Mouse (Mus musculus): Measurements from ENCODE around the gene Rasa3. TPM values are rescaled to one million over a fixed set of nuclear protein-coding genes. Genes with fewer than 3 reads are reported as not detected.

The Rasa3 gene
- total RNA-seq, 2 experiments from 2014 or later, result 62.6 to 73.0 TPM

DNA sequence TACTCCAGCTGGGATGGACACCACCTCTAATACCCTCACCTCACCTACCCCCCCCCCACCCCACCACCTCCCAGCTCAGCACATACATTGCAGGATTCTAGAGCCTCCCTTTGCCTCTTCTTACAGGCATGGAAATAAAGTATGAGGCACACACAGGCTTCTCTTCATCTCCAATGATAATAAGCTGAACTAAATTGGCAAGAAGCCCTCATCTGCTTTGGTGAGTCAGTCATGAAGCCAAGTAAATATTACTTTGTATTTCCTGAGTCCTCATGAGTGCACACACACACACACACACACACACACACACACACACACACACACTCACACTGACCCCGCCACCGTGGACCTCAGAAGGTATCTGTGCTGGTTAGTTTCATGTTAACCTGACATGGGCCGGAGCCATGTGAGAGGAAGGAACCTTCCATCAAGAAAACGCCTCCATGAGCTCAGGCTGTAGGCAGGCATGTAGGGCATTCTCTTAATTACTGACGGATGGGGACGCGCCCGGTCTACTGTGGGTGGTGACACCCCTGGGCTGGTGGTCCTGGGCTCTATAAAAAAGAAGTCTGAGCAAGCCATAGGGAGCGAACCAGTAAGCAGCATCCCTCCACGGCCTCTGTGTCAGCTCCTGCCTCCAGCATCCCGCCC, 26.7 kb downstream of the Rasa3 start:
- DNase-seq (ENCODE audit: low spot score in 2 of 2), result no peak

DNA sequence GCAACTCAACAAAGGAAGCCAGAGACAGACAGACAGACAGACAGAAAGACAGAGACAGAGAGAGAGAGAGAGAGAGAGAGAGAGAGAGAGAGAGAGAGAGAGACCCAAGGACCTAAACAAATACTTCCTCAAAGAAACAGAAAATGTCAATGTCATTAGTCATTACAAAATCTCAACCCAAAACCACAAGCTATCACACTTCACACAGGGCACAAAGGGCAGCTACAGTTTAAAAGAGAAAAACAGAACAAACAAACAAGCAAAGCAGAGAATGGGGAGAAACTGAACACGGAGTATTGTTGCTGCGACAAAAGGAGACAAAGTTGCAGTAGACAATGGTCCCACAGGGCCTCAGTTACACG, 28.3 kb downstream of the Rasa3 start:
- no peak for DNase-seq (ENCODE audit: low spot score in 2 of 2)

DNA sequence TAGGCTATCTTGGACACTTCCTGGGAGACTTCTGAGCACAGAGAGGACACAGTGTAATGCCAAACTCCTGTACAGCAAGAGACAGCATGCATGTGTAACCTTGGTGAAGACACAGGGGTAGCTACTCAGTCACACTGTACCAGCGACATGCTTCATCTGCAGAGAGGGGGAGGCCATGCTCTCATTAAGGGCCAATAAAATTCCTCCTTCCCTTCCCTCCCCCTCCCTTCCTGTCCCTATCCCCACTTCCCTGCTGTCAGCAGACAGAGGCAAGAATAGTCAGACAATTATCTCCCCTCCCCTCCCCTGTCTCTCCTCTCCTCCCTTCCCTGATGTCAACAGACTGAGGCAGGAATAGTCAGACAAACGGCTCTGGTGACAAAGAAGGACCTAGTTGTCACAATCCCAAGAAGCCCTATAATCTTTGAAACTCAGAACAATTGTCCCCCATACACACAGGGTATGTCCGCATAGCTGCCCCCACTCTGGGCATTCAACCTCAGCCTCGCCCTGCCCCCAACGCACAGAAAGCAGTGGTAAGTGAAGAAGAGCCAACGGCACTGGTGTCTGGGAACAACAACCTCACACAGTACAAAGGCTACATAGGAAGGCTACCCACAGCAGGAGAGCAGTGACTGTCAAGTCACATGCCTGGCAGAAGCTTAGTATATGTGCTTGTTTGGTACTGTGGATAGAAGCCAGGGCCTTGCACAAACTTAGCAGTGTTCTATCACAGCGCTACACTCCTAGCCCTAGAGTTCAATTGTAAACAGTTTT, 28.8 kb downstream of the Rasa3 start:
- peak in 1 of 2 experiments; percentile 37 for DNase-seq (ENCODE audit: low spot score in 2 of 2)

- no peak for DNase-seq (ENCODE audit: low spot score in 2 of 2)
Observed at GRCm38 (mm10) chr8:13647591-13647990, 29.8 kb downstream of the Rasa3 start.

- no peak for DNase-seq (ENCODE audit: low spot score in 2 of 2)
Observed at GRCm38 (mm10) chr8:13644932-13645676, 32.3 kb downstream of the Rasa3 start.

DNA sequence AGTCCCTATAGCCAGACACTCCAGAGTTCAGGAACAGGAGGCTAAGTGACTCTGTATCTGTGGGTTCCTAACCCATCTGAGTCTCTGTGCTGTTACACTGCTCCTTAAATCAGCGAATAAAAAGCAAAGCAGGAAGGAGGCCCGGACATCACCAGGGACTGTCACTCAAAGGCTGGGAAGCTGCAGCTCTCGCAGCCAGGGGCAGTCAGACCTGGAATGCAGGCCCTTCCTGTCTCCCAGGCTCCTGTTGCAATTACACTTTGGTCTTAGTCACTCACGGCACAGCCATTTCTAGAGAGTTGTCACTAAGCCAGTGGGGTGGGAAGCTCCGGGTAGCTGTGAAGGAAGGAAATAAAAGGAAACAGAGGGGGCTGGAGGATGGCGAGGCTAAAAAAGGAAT, 33.2 kb downstream of the Rasa3 start:
- DNase-seq (ENCODE audit: low spot score in 2 of 2), result peak in 1 of 2 experiments; percentile 36

GRCm38 (mm10) chr8:13642659-13643181, 34.7 kb downstream of the Rasa3 start:
- DNase-seq (ENCODE audit: low spot score in 2 of 2), result no peak

- DNase-seq (ENCODE audit: low spot score in 2 of 2), result no peak
Observed at GRCm38 (mm10) chr8:13641206-13641605, 36.2 kb downstream of the Rasa3 start.

- peak in 1 of 2 experiments; percentile 40 for DNase-seq (ENCODE audit: low spot score in 2 of 2)
Observed at GRCm38 (mm10) chr8:13640452-13640883, 36.9 kb downstream of the Rasa3 start.

GRCm38 (mm10) chr8:13633107-13633506, 44.3 kb downstream of the Rasa3 start:
- DNase-seq (ENCODE audit: low spot score in 2 of 2), result no peak

- no peak for DNase-seq (ENCODE audit: low spot score in 2 of 2)
Observed at GRCm38 (mm10) chr8:13632309-13632708, 45.1 kb downstream of the Rasa3 start.

DNA sequence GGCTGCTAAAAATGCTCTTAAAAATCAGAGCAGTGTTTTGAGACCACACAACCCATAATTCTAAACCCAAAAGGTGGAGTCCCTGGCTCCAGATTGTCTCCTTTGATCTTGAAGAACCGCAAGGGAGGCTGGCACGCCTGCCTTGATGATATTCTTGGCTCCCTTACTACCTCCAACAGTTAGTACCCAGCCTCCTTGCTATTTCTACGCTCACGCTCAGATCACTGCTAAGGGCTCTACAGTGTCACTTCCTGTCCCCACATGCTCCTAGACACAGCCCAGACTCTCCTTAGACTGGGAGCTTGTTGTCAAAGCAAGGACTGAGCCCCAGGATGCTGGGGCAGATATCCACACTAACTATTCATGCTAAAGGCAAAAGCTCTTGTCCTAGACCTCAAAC, 46.6 kb downstream of the Rasa3 start:
- no peak for DNase-seq (ENCODE audit: low spot score in 2 of 2)

GRCm38 (mm10) chr8:13630171-13630570, 47.2 kb downstream of the Rasa3 start:
- no peak for DNase-seq (ENCODE audit: low spot score in 2 of 2)

GRCm38 (mm10) chr8:13629351-13630090, 47.9 kb downstream of the Rasa3 start:
- no peak for DNase-seq (ENCODE audit: low spot score in 2 of 2)

DNA sequence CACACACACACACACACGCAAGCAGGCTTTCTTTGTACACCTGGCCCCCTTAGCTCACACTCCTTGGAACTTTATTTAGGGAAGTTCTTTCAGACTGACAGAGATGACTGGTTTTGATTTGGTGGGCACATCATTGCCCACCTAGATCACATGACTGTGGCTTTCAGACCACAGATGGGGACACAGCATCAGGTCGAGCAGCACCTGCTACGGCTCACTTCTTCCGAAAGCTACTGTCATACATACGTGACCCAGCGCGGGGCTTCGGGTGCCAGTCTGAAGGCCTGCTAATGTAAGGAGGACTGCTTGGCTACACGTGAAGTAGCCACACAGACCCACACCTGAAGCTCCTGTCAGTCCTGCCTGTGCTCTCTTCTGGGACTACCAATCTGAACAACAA, 49.3 kb downstream of the Rasa3 start:
- DNase-seq (ENCODE audit: low spot score in 2 of 2), result no peak

DNA sequence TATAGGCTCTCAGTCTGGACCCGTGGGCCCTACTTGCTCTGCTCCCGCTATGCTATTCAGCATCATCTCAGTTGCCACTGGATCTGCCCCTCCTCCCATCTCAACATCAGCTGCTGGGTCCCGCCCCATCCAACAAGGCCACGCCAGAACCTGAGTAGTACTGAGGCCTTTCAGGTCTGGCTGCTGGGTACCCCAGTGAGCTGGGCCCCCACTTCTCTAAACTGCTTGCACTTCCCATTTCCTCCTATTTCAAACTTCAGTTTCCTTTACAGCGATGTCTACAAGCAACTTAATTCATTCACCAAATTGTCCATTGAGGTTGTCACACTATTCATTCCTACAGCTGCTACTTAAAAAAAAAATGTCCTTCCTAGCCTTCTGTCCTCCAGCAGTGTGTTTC, 49.8 kb downstream of the Rasa3 start:
- DNase-seq (ENCODE audit: low spot score in 2 of 2), result no peak

DNA sequence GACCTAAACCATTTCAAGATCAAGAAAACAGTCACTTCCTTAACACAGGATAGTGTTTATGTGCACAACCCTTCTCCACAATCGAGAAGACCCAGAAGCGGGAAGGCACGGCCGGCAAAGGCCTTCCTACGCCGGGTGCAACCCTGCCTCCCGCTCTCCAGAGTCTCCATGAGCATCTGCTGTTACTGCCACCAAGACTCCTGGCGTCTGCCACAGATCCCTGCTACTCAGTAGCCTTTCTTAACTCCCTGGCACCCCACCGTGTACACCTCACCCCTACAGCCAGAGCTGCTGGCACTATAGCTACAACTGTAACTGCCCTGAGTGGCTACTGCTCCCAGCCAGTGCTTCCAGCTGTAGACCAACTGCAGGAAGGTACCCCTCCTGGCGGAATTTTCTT, 51.3 kb downstream of the Rasa3 start:
- DNase-seq (ENCODE audit: low spot score in 2 of 2), result no peak

DNA sequence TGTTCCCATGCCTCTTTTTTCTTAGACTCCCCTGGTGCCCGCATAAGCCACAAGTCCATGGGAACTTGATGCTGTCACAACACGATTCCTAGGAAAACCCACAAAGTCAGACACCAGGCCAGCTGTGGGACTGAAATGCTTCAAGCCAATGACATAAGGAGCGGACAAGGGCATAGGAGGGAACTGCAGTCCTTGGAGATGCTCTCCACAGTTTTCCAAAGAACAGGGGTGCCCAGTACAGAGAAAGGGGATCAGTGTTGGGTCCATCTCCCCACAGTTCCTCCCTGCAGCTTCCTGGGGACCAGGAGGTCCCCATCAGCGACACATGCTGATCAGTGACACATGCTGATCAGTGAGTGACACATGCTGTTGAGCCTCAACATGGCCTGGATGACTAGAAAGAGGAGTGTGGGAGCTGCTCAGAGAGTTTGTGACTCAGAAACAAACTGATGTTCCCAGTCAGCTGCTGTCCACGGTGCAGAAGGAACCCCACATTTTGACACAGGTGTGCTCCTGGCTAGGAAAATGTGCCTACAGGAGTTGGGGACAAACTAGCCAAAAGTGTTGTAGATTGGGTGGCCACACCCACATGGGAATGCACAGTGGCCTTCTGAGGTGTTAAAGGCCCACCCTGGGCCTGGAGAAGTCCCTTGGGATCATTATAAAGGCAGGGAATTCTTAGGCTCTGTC, 52.0 kb downstream of the Rasa3 start:
- DNase-seq (ENCODE audit: low spot score in 2 of 2), result no peak

GRCm38 (mm10) chr8:13624863-13625262, 52.5 kb downstream of the Rasa3 start:
- peak in 1 of 2 experiments; percentile 32 for DNase-seq (ENCODE audit: low spot score in 2 of 2)

- DNase-seq (ENCODE audit: low spot score in 2 of 2), result peak in 1 of 2 experiments; percentile 33
Observed at GRCm38 (mm10) chr8:13623911-13624421, 53.4 kb downstream of the Rasa3 start.
